Mouse (Mus musculus) liver, adult 2 months (tissue): ENCODE data around the gene Apoh.

ENCODE experiments used
- CTCF ChIP-seq: fragments of 200-500 bp; IDR thresholded peaks from 2 replicates; pipeline ENCODE4 v1.5.1; 2011; ENCODE audit warnings: low read depth, low read length, control low read depth
- POLR2A ChIP-seq: fragments of 200-500 bp; IDR thresholded peaks from 2 replicates; pipeline ENCODE4 v1.6.1; 2011; ENCODE audit warnings: low read length, control low read depth; ENCODE audit not compliant: insufficient read depth; ENCODE audit errors: extremely low read depth

GRCm38 (mm10) chr11:108336445-108336844, 6.7 kb upstream of the Apoh start:
- TF ChIP-seq CTCF: no peak
- TF ChIP-seq POLR2A: no peak
